Mouse (Mus musculus) bone marrow macrophage, adult 2 months (primary cell): ENCODE measurements around the gene Gpr65.

ENCODE experiments used
- CTCF ChIP-seq: IDR thresholded peaks from 2 replicates; pipeline ENCODE4 v1.5.1; 2012; ENCODE audit warnings: low read depth, mild to moderate bottlenecking, low read length, moderate library complexity
- POLR2A ChIP-seq: IDR thresholded peaks from 2 replicates; pipeline ENCODE4 v1.6.1; 2012; ENCODE audit warnings: mild to moderate bottlenecking, low read depth, low read length, borderline replicate concordance

- TF ChIP-seq CTCF (no peak), POLR2A (no peak)
Observed at GRCm38 (mm10) chr12:98315924-98316323, 47.5 kb downstream of the Gpr65 start.
